Mouse (Mus musculus) forebrain, embryonic 16.5 days (tissue): ENCODE measurements around the gene Doc2a. TPM values are rescaled to one million over a fixed set of nuclear protein-coding genes. Genes with fewer than 3 reads are reported as not detected.
A peak's percentile ranks its signal among the peaks of the same experiment; 100 is the strongest.

ENCODE experiments used
- ATAC-seq: fragments of 200-750 bp; cut with Nextera tagmentation; 2 replicates; pipeline ENCODE4 v1.8.0; 2017; ENCODE audit warnings: mild to moderate bottlenecking, moderate library complexity
- H3K27ac ChIP-seq: fragments of 300-500 bp; sonication (generic); 2 replicates; pipeline ENCODE4 v1.5.1; 2014; ENCODE audit warnings: low read length, control low read depth
- H3K27me3 ChIP-seq: fragments of 300-500 bp; sonication (generic); replicated peaks from 2 replicates; pipeline ENCODE4 v1.6.1; 2014; ENCODE audit warnings: low read length; ENCODE audit not compliant: control insufficient read depth, insufficient read depth
- H3K36me3 ChIP-seq: fragments of 300-500 bp; sonication (generic); 2 replicates; pipeline ENCODE4 v1.6.1; 2014; ENCODE audit not compliant: control insufficient read depth, insufficient read depth
- H3K4me1 ChIP-seq: fragments of 300-500 bp; sonication (generic); replicated peaks from 2 replicates; pipeline ENCODE4 v1.6.1; 2014; ENCODE audit warnings: low read length; ENCODE audit not compliant: control insufficient read depth, insufficient read depth
- H3K4me2 ChIP-seq: fragments of 300-500 bp; sonication (generic); 2 replicates; pipeline ENCODE4 v1.6.1; 2014; ENCODE audit warnings: mild to moderate bottlenecking, low read length, control low read depth
- H3K4me3 ChIP-seq: fragments of 300-500 bp; sonication (generic); replicated peaks from 2 replicates; pipeline ENCODE4 v1.5.1; 2014; ENCODE audit warnings: mild to moderate bottlenecking, low read length, control low read depth
- H3K9ac ChIP-seq: fragments of 300-500 bp; sonication (generic); replicated peaks from 2 replicates; pipeline ENCODE4 v1.6.1; 2014; ENCODE audit warnings: low read depth, low read length, control low read depth
- H3K9me3 ChIP-seq: fragments of 300-500 bp; sonication (generic); 2 replicates; pipeline ENCODE4 v1.6.1; 2016; ENCODE audit warnings: low read length; ENCODE audit not compliant: control insufficient read depth
- WGBS: fragments of 180-500 bp; shearing (Covaris S2); extraction: QIAGEN DNeasy Blood & Tissue Kit; methylation state at CpG from one replicate; pipeline ENCODE4 v1.1.7; 2014; 5-methylcytosine and 5-hydroxymethylcytosine counted together
- polyA plus RNA-seq: library from polyadenylated mRNA; unstranded; fragments of >200 nt; fragmentation: Nextera tagmentation; extraction: Ambion mirVana; gene quantifications from 2 replicates; pipeline ENCODE4 v1.2.1, GENCODE M21; 2015

Doc2a gene
- polyA plus RNA-seq, 1 experiment from 2014 or later, result 14.3 TPM

DNA sequence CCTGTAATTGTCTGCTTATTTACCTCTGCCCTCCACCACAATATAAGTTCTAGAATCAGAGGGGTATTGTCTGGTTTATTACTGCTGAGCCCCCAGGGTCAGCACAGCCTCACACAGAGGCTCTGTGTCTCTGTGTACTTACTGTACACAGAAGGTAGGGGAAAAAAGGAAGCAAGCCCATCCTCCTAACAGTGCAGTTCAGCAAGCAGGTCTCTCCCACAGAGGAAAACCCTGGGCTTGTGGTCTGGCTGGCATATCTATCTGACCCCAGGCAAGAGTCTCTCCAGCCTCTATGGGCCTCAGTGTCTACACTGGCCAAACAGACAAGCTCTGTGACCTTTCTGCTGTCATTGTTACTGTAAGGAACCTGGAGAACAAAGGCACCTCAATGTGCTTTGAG, 43.5 kb upstream of the Doc2a start:
- Histone ChIP-seq H3K27ac (no peak overlapping the region), H3K4me1 (peaks cover 18% of the 10 kb centered on the region), H3K36me3 (no peaks in the 10 kb centered on the region), H3K9ac (no peak overlapping the region), H3K27me3 (no peaks in the 10 kb centered on the region), H3K9me3 (no peaks in the 10 kb centered on the region), H3K4me3 (no peak overlapping the region), H3K4me2 (no peak overlapping the region)
- ATAC-seq, result no peak

DNA sequence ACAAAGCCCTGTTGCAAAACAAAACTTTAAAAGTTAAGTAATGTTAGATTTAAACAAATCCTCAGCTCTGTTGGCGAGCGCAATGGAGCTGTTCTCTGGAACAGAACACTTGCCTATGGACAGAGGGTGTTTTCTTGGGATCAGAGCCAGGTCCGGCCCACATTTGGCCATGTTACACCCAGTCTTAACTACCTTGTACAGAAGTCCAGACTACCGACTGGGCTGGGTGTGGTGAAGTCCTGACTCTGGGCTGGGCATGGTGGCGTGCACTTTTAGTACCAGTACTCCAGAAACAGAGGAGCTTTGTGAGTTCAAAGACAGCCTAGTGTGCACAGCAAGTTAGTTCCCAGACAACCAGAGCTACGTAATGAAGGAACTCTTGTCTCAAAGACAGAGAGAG, 40.3 kb upstream of the Doc2a start:
- no peaks in the 10 kb centered on the region for H3K27me3 ChIP-seq
- no peak overlapping the region for H3K9ac ChIP-seq
- no peak overlapping the region for H3K4me2 ChIP-seq
- H3K36me3 ChIP-seq, result no peaks in the 10 kb centered on the region
- no peak overlapping the region for H3K4me3 ChIP-seq
- H3K27ac ChIP-seq, result no peak overlapping the region
- H3K9me3 ChIP-seq, result no peaks in the 10 kb centered on the region
- ATAC-seq, result no peak
- H3K4me1 ChIP-seq, result peaks cover 17% of the 10 kb centered on the region
- 69% methylated on average over 6 of the region's 6 CpGs for WGBS

DNA sequence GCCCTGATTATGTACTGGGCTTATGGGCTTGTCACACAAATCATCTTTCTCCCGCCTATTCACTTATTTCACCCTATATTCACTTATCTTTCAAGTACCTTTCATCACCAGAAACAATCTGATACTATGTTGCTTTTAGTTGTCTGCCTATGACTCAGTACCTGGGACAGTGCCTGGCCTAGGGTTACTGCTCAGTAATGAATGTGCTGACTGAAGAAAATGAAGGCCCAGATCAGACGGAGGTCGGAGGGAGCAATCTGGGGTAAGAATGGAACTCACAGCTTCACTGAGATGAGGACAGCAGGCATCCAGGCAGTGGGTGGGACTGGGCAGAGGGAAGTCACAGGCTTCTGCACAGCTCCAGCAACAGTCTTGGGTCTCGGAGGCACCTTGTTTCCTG, 39.8 kb upstream of the Doc2a start:
- H3K9ac ChIP-seq, result no peak overlapping the region
- H3K4me2 ChIP-seq, result no peak overlapping the region
- WGBS, result 63% methylated on average over 4 of the region's 4 CpGs
- H3K27me3 ChIP-seq, result no peaks in the 10 kb centered on the region
- H3K9me3 ChIP-seq, result no peaks in the 10 kb centered on the region
- no peaks in the 10 kb centered on the region for H3K36me3 ChIP-seq
- no peak for ATAC-seq
- H3K4me3 ChIP-seq, result no peak overlapping the region
- peaks cover 17% of the 10 kb centered on the region for H3K4me1 ChIP-seq
- H3K27ac ChIP-seq, result no peak overlapping the region

DNA sequence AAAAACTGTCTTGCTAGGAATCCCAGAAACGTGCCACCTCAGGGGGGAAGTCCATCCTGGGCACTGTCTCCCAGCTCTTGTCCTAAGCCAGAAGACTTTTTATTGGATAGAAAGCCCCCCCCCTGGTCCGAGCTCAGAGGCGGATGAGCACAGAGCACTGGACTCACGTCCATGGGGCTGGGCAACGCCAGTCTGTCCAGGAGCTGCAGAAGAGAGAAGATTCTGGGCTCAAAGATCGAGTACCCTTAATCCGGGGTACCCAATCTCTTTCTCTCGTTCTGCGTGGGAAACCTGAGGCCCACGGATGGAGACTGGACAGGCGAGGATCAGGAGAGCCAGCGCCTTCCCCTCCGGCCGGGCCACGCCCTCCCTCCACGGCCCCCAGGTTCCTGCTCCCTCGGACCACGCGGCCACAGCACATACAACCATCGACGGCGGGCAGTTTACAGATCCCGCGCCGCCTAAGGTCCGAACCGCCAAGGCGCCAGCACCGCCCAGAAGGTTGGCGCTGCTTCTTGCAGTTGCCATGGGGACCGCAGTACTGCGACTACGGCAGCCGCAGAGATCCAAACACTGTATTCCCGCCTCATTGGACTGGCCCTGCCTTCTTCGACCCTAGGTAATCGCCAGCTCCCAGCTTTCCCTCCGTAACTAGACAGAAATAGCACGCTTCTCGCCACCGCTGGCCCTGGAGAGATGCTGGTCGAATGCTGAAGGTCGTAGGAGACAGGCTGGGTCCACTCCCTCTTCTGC, 38.3 kb upstream of the Doc2a start:
- Histone ChIP-seq H3K4me2 (peak overlapping the region; percentile 87), H3K27ac (peak overlapping the region; percentile 74), H3K9me3 (no peaks in the 10 kb centered on the region), H3K4me3 (peak overlapping the region; percentile 66), H3K27me3 (no peaks in the 10 kb centered on the region), H3K4me1 (peaks cover 17% of the 10 kb centered on the region), H3K36me3 (no peaks in the 10 kb centered on the region), H3K9ac (peak overlapping the region; percentile 76)
- peak; percentile 98 for ATAC-seq
- under 1% methylated on average over 43 of the region's 43 CpGs for WGBS

- H3K9ac ChIP-seq, result no peak overlapping the region
- no peaks in the 10 kb centered on the region for H3K36me3 ChIP-seq
- H3K27me3 ChIP-seq, result no peaks in the 10 kb centered on the region
- no peak overlapping the region for H3K4me3 ChIP-seq
- ATAC-seq, result no peak
- H3K27ac ChIP-seq, result no peak overlapping the region
- no peaks in the 10 kb centered on the region for H3K9me3 ChIP-seq
- peaks cover 17% of the 10 kb centered on the region for H3K4me1 ChIP-seq
- 60% methylated on average over 5 of the region's 5 CpGs for WGBS
- no peak overlapping the region for H3K4me2 ChIP-seq
Measured at GRCm38 (mm10) chr7:126809723-126810369, 37.4 kb upstream of the Doc2a start.

- ATAC-seq, result no peak
- H3K9ac ChIP-seq, result no peak overlapping the region
- H3K27ac ChIP-seq, result no peak overlapping the region
- no peaks in the 10 kb centered on the region for H3K4me1 ChIP-seq
- H3K9me3 ChIP-seq, result no peaks in the 10 kb centered on the region
- H3K27me3 ChIP-seq, result no peaks in the 10 kb centered on the region
- no peak overlapping the region for H3K4me3 ChIP-seq
- 62% methylated on average over 8 of the region's 8 CpGs for WGBS
- no peak overlapping the region for H3K4me2 ChIP-seq
- no peaks in the 10 kb centered on the region for H3K36me3 ChIP-seq
Measured at GRCm38 (mm10) chr7:126815726-126816222, 31.4 kb upstream of the Doc2a start.

DNA sequence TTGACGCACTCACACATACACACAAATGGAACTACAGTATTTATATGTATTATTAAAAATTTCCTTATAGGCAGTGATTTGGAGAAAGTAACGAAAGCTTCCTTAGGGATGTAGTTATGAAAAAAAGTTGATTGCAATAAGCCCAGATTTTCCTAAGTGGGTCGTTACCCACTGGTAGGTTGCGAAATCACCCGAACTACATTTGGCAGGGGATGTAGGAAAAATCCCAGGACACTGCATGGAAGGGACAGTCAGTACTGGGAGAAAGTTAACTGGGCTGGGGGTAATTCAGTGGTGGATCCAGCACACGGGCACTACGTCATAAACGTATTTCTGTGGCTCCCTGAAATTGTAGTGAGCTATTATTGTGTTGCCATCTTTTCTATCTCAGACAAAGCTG, 30.7 kb upstream of the Doc2a start:
- no peak for ATAC-seq
- Histone ChIP-seq H3K27me3 (no peaks in the 10 kb centered on the region), H3K9ac (no peak overlapping the region)

GRCm38 (mm10) chr7:126817595-126817994, 29.6 kb upstream of the Doc2a start:
- no peaks in the 10 kb centered on the region for H3K9me3 ChIP-seq
- no peak overlapping the region for H3K4me2 ChIP-seq
- no peak overlapping the region for H3K4me3 ChIP-seq
- H3K36me3 ChIP-seq, result no peaks in the 10 kb centered on the region
- WGBS, result 88% methylated on average over 7 of the region's 7 CpGs
- H3K9ac ChIP-seq, result no peak overlapping the region
- no peak overlapping the region for H3K27ac ChIP-seq
- peaks cover 7% of the 10 kb centered on the region for H3K4me1 ChIP-seq
- no peak for ATAC-seq
- H3K27me3 ChIP-seq, result no peaks in the 10 kb centered on the region

More for the DNA sequence above, 30.7 kb upstream of the Doc2a start:
- no peaks in the 10 kb centered on the region for H3K36me3 ChIP-seq
- no peak overlapping the region for H3K4me3 ChIP-seq
- no peak overlapping the region for H3K4me2 ChIP-seq
- H3K9me3 ChIP-seq, result no peaks in the 10 kb centered on the region
- no peak overlapping the region for H3K27ac ChIP-seq
- H3K4me1 ChIP-seq, result no peaks in the 10 kb centered on the region
- 81% methylated on average over 8 of the region's 8 CpGs for WGBS

- no peak overlapping the region for H3K27ac ChIP-seq
- no peaks in the 10 kb centered on the region for H3K36me3 ChIP-seq
- ATAC-seq, result no peak
- H3K4me1 ChIP-seq, result peaks cover 11% of the 10 kb centered on the region
- WGBS, result 35% methylated on average over 1 of the region's 1 CpGs
- no peaks in the 10 kb centered on the region for H3K27me3 ChIP-seq
- no peaks in the 10 kb centered on the region for H3K9me3 ChIP-seq
- H3K9ac ChIP-seq, result no peak overlapping the region
- no peak overlapping the region for H3K4me3 ChIP-seq
- H3K4me2 ChIP-seq, result no peak overlapping the region
Measured at GRCm38 (mm10) chr7:126818818-126819217, 28.4 kb upstream of the Doc2a start.
